Mouse (Mus musculus): Measurements from ENCODE around the gene Alad. TPM values are rescaled to one million over a fixed set of nuclear protein-coding genes. Genes with fewer than 3 reads are reported as not detected.
"Not testable (repeated sequence)": the region's sequence is repeated elsewhere in the genome, so short reads cannot be mapped to it uniquely, and the experiment has no call there.

Alad gene
- polyA plus RNA-seq, 1 experiment from 2014 or later: 69.2 TPM

- Histone ChIP-seq H3K36me3 (no peaks in the 10 kb centered on the region), H3K4me3 (replicated peaks) (no peak overlapping the region), H3K27me3 (replicated peaks) (peaks cover 10% of the 10 kb centered on the region; the same call in 1 of the 2 replicates), H3K4me1 (peaks cover 3% of the 10 kb centered on the region), H3K9me3 (replicated peaks) (no peaks in the 10 kb centered on the region), H3K4me2 (no peak overlapping the region), H3K9ac (replicated peaks) (no peak overlapping the region), H3K27ac (replicated peaks) (no peak overlapping the region)
- no peak for ATAC-seq (ENCODE audit: low FRiP score)
- 90% methylated on average over 3 of the region's 3 CpGs for WGBS
Measured at GRCm38 (mm10) chr4:62484928-62485327, 34.8 kb downstream of the Alad start.

- Histone ChIP-seq H3K27me3 (replicated peaks) (peaks cover 31% of the 10 kb centered on the region), H3K9me3 (replicated peaks) (no peaks in the 10 kb centered on the region), H3K27ac (replicated peaks) (no peak overlapping the region), H3K36me3 (no peaks in the 10 kb centered on the region), H3K4me3 (replicated peaks) (no peak overlapping the region), H3K4me1 (peaks cover 12% of the 10 kb centered on the region), H3K4me2 (0 out of 2 replicates have a peak overlapping the region, but pooled peaks have one; percentile 80), H3K9ac (replicated peaks) (no peak overlapping the region)
- 0 out of 2 replicates have a peak, but pooled peaks have one; percentile 34 for ATAC-seq (ENCODE audit: low FRiP score)
- 48% methylated on average over 10 of the region's 10 CpGs for WGBS
Measured at GRCm38 (mm10) chr4:62480709-62481605, 38.8 kb downstream of the Alad start.

- H3K27me3 ChIP-seq (replicated peaks): peaks cover 31% of the 10 kb centered on the region
- peak within 1 kb of the TSS; percentile 80 for H3K4me2 ChIP-seq
- H3K36me3 ChIP-seq: no peaks in the 10 kb centered on the region
- H3K9ac ChIP-seq (replicated peaks): no peak within 1 kb of the TSS
- peaks cover 12% of the 10 kb centered on the region for H3K4me1 ChIP-seq
- 2% methylated on average over 70 of the region's 71 CpGs for WGBS
- H3K9me3 ChIP-seq (replicated peaks): no peaks in the 10 kb centered on the region
- peak; percentile 86 for ATAC-seq (ENCODE audit: low FRiP score)
- peak within 1 kb of the TSS; percentile 42 for H3K4me3 ChIP-seq (replicated peaks)
- H3K27ac ChIP-seq (replicated peaks): no peak within 1 kb of the TSS
Measured at GRCm38 (mm10) chr4:62479937-62480708, 39.6 kb downstream of the Alad start, which contains the start of gene Bspry. TSS of gene Bspry (plus strand) at chr4:62480053.

GRCm38 (mm10) chr4:62479593-62479936, 40.2 kb downstream of the Alad start:
- peak overlapping the region; percentile 42 for H3K4me3 ChIP-seq (replicated peaks)
- peak; percentile 22; the same call in 1 of the 2 replicates for ATAC-seq (ENCODE audit: low FRiP score)
- H3K9me3 ChIP-seq (replicated peaks); H3K36me3 ChIP-seq; H3K9ac ChIP-seq (replicated peaks); H3K27ac ChIP-seq (replicated peaks): not testable (repeated sequence)
- peak overlapping the region; percentile 80 for H3K4me2 ChIP-seq
- H3K27me3 ChIP-seq (replicated peaks): peaks cover 31% of the 10 kb centered on the region
- 17% methylated on average over 11 of the region's 11 CpGs for WGBS
- peaks cover 12% of the 10 kb centered on the region for H3K4me1 ChIP-seq

GRCm38 (mm10) chr4:62477542-62478244, 42.0 kb downstream of the Alad start:
- Histone ChIP-seq H3K27me3 (replicated peaks) (peaks cover 33% of the 10 kb centered on the region), H3K9me3 (replicated peaks) (no peaks in the 10 kb centered on the region), H3K27ac (replicated peaks) (no peak overlapping the region), H3K4me2 (no peak overlapping the region), H3K9ac (replicated peaks) (no peak overlapping the region), H3K36me3 (no peaks in the 10 kb centered on the region), H3K4me1 (peaks cover 12% of the 10 kb centered on the region), H3K4me3 (replicated peaks) (no peak overlapping the region)
- no peak for ATAC-seq (ENCODE audit: low FRiP score)
- 89% methylated on average over 6 of the region's 6 CpGs for WGBS

GRCm38 (mm10) chr4:62475793-62476192, 43.9 kb downstream of the Alad start:
- Histone ChIP-seq H3K27ac (replicated peaks) (no peak overlapping the region), H3K4me2 (no peak overlapping the region), H3K36me3 (no peaks in the 10 kb centered on the region), H3K9ac (replicated peaks) (no peak overlapping the region), H3K4me3 (replicated peaks) (no peak overlapping the region), H3K4me1 (peaks cover 15% of the 10 kb centered on the region), H3K9me3 (replicated peaks) (no peaks in the 10 kb centered on the region), H3K27me3 (replicated peaks) (peaks cover 25% of the 10 kb centered on the region)
- ATAC-seq (ENCODE audit: low FRiP score): no peak
- WGBS: 86% methylated on average over 6 of the region's 6 CpGs

GRCm38 (mm10) chr4:62475131-62475530, 44.6 kb downstream of the Alad start:
- H3K27me3 ChIP-seq (replicated peaks): peaks cover 25% of the 10 kb centered on the region
- WGBS: 84% methylated on average over 2 of the region's 2 CpGs
- no peaks in the 10 kb centered on the region for H3K36me3 ChIP-seq
- no peak overlapping the region for H3K9ac ChIP-seq (replicated peaks)
- H3K4me2 ChIP-seq: no peak overlapping the region
- no peak overlapping the region for H3K4me3 ChIP-seq (replicated peaks)
- no peak overlapping the region for H3K27ac ChIP-seq (replicated peaks)
- no peaks in the 10 kb centered on the region for H3K9me3 ChIP-seq (replicated peaks)
- ATAC-seq (ENCODE audit: low FRiP score): no peak
- peaks cover 17% of the 10 kb centered on the region for H3K4me1 ChIP-seq

- no peak for ATAC-seq (ENCODE audit: low FRiP score)
- WGBS: 97% methylated on average over 2 of the region's 2 CpGs
- H3K9me3 ChIP-seq (replicated peaks): no peaks in the 10 kb centered on the region
- H3K36me3 ChIP-seq: no peaks in the 10 kb centered on the region
- no peak overlapping the region for H3K4me3 ChIP-seq (replicated peaks)
- no peak overlapping the region for H3K27ac ChIP-seq (replicated peaks)
- H3K27me3 ChIP-seq (replicated peaks): peaks cover 3% of the 10 kb centered on the region; the same call in 1 of the 2 replicates
- no peak overlapping the region for H3K4me2 ChIP-seq
- no peak overlapping the region for H3K9ac ChIP-seq (replicated peaks)
- H3K4me1 ChIP-seq: peaks cover 8% of the 10 kb centered on the region
Measured at GRCm38 (mm10) chr4:62472071-62472470, 47.6 kb downstream of the Alad start.

- Histone ChIP-seq H3K4me2 (peak within 1 kb of the TSS; percentile 81), H3K27me3 (replicated peaks) (0 out of 2 replicates have a peak, but pooled peaks cover 3% of the 10 kb centered on the region), H3K4me3 (replicated peaks) (peak within 1 kb of the TSS; percentile 69), H3K27ac (replicated peaks) (peak within 1 kb of the TSS; percentile 70; the same call in 1 of the 2 replicates), H3K4me1 (peaks cover 8% of the 10 kb centered on the region), H3K9me3 (replicated peaks) (no peaks in the 10 kb centered on the region), H3K36me3 (no peaks in the 10 kb centered on the region), H3K9ac (replicated peaks) (peak within 1 kb of the TSS; percentile 70)
- WGBS: under 1% methylated on average over 30 of the region's 30 CpGs
- peak; percentile 95 for ATAC-seq (ENCODE audit: low FRiP score)
Measured at GRCm38 (mm10) chr4:62470598-62471051, 49.1 kb downstream of the Alad start, which contains the start of gene Wdr31. TSS of gene Wdr31 (minus strand) at chr4:62470896.

- no peak overlapping the region for H3K4me3 ChIP-seq (replicated peaks)
- no peak for ATAC-seq (ENCODE audit: low FRiP score)
- 96% methylated on average over 1 of the region's 1 CpGs for WGBS
- no peaks in the 10 kb centered on the region for H3K36me3 ChIP-seq
- no peaks in the 10 kb centered on the region for H3K9me3 ChIP-seq (replicated peaks)
- no peak overlapping the region for H3K9ac ChIP-seq (replicated peaks)
- H3K27ac ChIP-seq (replicated peaks): no peak overlapping the region
- no peaks in the 10 kb centered on the region for H3K27me3 ChIP-seq (replicated peaks)
- H3K4me1 ChIP-seq: peaks cover 8% of the 10 kb centered on the region
- H3K4me2 ChIP-seq: no peak overlapping the region
Measured at GRCm38 (mm10) chr4:62468158-62468557, 51.6 kb downstream of the Alad start.

GRCm38 (mm10) chr4:62463124-62463523, 56.6 kb downstream of the Alad start:
- Histone ChIP-seq H3K4me2 (no peak overlapping the region), H3K4me3 (replicated peaks) (no peak overlapping the region), H3K27me3 (replicated peaks) (no peaks in the 10 kb centered on the region), H3K9me3 (replicated peaks) (no peaks in the 10 kb centered on the region), H3K36me3 (peaks cover 12% of the 10 kb centered on the region), H3K27ac (replicated peaks) (no peak overlapping the region), H3K4me1 (no peaks in the 10 kb centered on the region), H3K9ac (replicated peaks) (no peak overlapping the region)
- no peak for ATAC-seq (ENCODE audit: low FRiP score)
- 91% methylated on average over 2 of the region's 2 CpGs for WGBS

Measured in neural tube, embryonic 15.5 days (tissue).